Mouse (Mus musculus) C2C12 (cell line): ENCODE data around the gene Shb. TPM values are rescaled to one million over a fixed set of nuclear protein-coding genes. Genes with fewer than 3 reads are reported as not detected.

Experiments
- H3K27me3 ChIP-seq: one replicate; pipeline ENCODE4 v1.6.1; 2011; ENCODE audit not compliant: control insufficient read depth, insufficient read depth, insufficient read length
- H3K36me3 ChIP-seq: one replicate; pipeline ENCODE4 v1.6.1; 2011; ENCODE audit not compliant: control insufficient read depth, insufficient read depth
- H3K4me3 ChIP-seq: one replicate; pipeline ENCODE4 v1.5.1; 2011; ENCODE audit warnings: mild to moderate bottlenecking, control low read depth; ENCODE audit not compliant: poor library complexity, insufficient read depth, severe bottlenecking
- H3K79me2 ChIP-seq: one replicate; pipeline ENCODE4 v1.6.1; 2011; ENCODE audit not compliant: control insufficient read depth, insufficient read depth
- H3K79me3 ChIP-seq: one replicate; pipeline ENCODE4 v1.6.1; 2011; ENCODE audit warnings: low read depth, control low read depth
- H3ac ChIP-seq: one replicate; pipeline ENCODE3; 2011; ENCODE audit warnings: low read depth; ENCODE audit not compliant: control insufficient read depth, insufficient read length
- CEBPB ChIP-seq: IDR thresholded peaks from one replicate; pipeline ENCODE4 v1.6.1; 2011; ENCODE audit warnings: low read depth, mild to moderate bottlenecking, control low read depth, moderate library complexity
- CTCF ChIP-seq: IDR thresholded peaks from one replicate; pipeline ENCODE4 v1.5.1; 2011; ENCODE audit not compliant: control insufficient read depth, insufficient read depth, insufficient read length
- FOSL1 ChIP-seq: IDR thresholded peaks from one replicate; pipeline ENCODE4 v1.8.0; 2011; ENCODE audit warnings: mild to moderate bottlenecking, low read length; ENCODE audit not compliant: poor library complexity, insufficient read depth, severe bottlenecking
- MAX ChIP-seq: IDR thresholded peaks from one replicate; pipeline ENCODE4 v1.6.1; 2011; ENCODE audit warnings: mild to moderate bottlenecking, control low read depth
- MYOD1 ChIP-seq: IDR thresholded peaks from one replicate; pipeline ENCODE4 v1.6.1; 2011; ENCODE audit warnings: low read depth; ENCODE audit not compliant: control insufficient read depth, insufficient read length
- MYOG ChIP-seq: IDR thresholded peaks from one replicate; pipeline ENCODE4 v1.6.1; 2011; ENCODE audit not compliant: control insufficient read depth, insufficient read length; ENCODE audit errors: extremely low read depth
- USF1 ChIP-seq: IDR thresholded peaks from one replicate; pipeline ENCODE4 v1.6.1; 2011; ENCODE audit warnings: low read depth, mild to moderate bottlenecking, control low read depth, moderate library complexity
- polyA plus RNA-seq: library from polyadenylated mRNA; unstranded; fragments of >200 nt; fragmentation: generic; extraction: Trizol; gene quantifications from one replicate; pipeline ENCODE4 v1.2.1, GENCODE M21; 2012; ENCODE audit warnings: missing spikeins

Gene Shb
- polyA plus RNA-seq, 1 experiment = 35.1 TPM

GRCm38 (mm10) chr4:45526175-45526574, 6.1 kb downstream of the Shb start:
- Histone ChIP-seq H3ac (no peak overlapping the region), H3K79me2 (peaks cover 94% of the 10 kb centered on the region), H3K36me3 (peaks cover 26% of the 10 kb centered on the region), H3K27me3 (no peaks in the 10 kb centered on the region), H3K4me3 (no peak overlapping the region), H3K79me3 (peaks cover 72% of the 10 kb centered on the region)
- TF ChIP-seq MYOD1 (no peak), MYOG (no peak), CTCF (no peak), CEBPB (no peak), USF1 (no peak), FOSL1 (no peak), MAX (no peak)

- TF ChIP-seq USF1 (no peak), MYOG (no peak), MYOD1 (no peak), CTCF (no peak), FOSL1 (no peak), MAX (no peak), CEBPB (no peak)
- Histone ChIP-seq H3K79me2 (peaks cover 100% of the 10 kb centered on the region), H3K79me3 (peaks cover 77% of the 10 kb centered on the region), H3ac (no peak overlapping the region), H3K4me3 (no peak overlapping the region), H3K36me3 (peaks cover 28% of the 10 kb centered on the region), H3K27me3 (no peaks in the 10 kb centered on the region)
Observed at GRCm38 (mm10) chr4:45525541-45525940, 6.7 kb downstream of the Shb start.

- Histone ChIP-seq H3K79me2 (peaks cover 100% of the 10 kb centered on the region), H3K36me3 (peaks cover 32% of the 10 kb centered on the region), H3K4me3 (no peak overlapping the region), H3K27me3 (no peaks in the 10 kb centered on the region), H3ac (no peak overlapping the region), H3K79me3 (peaks cover 83% of the 10 kb centered on the region)
- TF ChIP-seq MAX (no peak), MYOD1 (peak; percentile 68)
Observed at GRCm38 (mm10) chr4:45524602-45525001, 7.7 kb downstream of the Shb start.

GRCm38 (mm10) chr4:45523360-45523759, 8.9 kb downstream of the Shb start:
- Histone ChIP-seq H3K79me3 (peaks cover 83% of the 10 kb centered on the region), H3K79me2 (peaks cover 100% of the 10 kb centered on the region), H3K4me3 (no peak overlapping the region), H3K36me3 (peaks cover 32% of the 10 kb centered on the region), H3K27me3 (no peaks in the 10 kb centered on the region), H3ac (no peak overlapping the region)
- no peak for TF ChIP-seq FOSL1
- TF ChIP-seq MYOG = no peak
- TF ChIP-seq MAX = no peak
- TF ChIP-seq CEBPB = no peak
- TF ChIP-seq MYOD1 = no peak
- no peak for TF ChIP-seq USF1
- no peak for TF ChIP-seq CTCF

- peaks cover 32% of the 10 kb centered on the region for H3K36me3 ChIP-seq
- peaks cover 79% of the 10 kb centered on the region for H3K79me3 ChIP-seq
- H3K4me3 ChIP-seq = no peak overlapping the region
- no peak overlapping the region for H3ac ChIP-seq
- peaks cover 100% of the 10 kb centered on the region for H3K79me2 ChIP-seq
- TF ChIP-seq CEBPB = no peak
- no peak for TF ChIP-seq CTCF
- no peak for TF ChIP-seq FOSL1
- H3K27me3 ChIP-seq = no peaks in the 10 kb centered on the region
Observed at GRCm38 (mm10) chr4:45522956-45523355, 9.3 kb downstream of the Shb start.

GRCm38 (mm10) chr4:45522583-45522900, 9.7 kb downstream of the Shb start:
- TF ChIP-seq MYOG (no peak), FOSL1 (no peak), CTCF (no peak), MYOD1 (no peak), USF1 (no peak), MAX (no peak), CEBPB (no peak)
- Histone ChIP-seq H3K4me3 (no peak overlapping the region), H3ac (no peak overlapping the region), H3K27me3 (no peaks in the 10 kb centered on the region), H3K79me2 (peaks cover 100% of the 10 kb centered on the region), H3K36me3 (peaks cover 32% of the 10 kb centered on the region), H3K79me3 (peaks cover 79% of the 10 kb centered on the region)
